8 mouse cellular contexts compared by ENCODE assay signal in genomic region chr3:96197129-96197749, GRCm38 (mm10). TPM values are rescaled to one million over a fixed set of nuclear protein-coding genes. Genes with fewer than 3 reads are reported as not detected.
A peak's percentile ranks its signal among the peaks of the same experiment; 100 is the strongest.
DNase-seq lines count a peak whose midpoint lies in the region; ATAC-seq and TF ChIP-seq lines count a peak whose summit lies in the region.

No protein-coding gene starts in this region.

- H3K36me3 ChIP-seq in forebrain, postnatal 0 days (ENCODE audit: insufficient read depth) = peaks cover 24% of the 10 kb centered on the region
- 0 out of 2 replicates have a peak, but pooled peaks cover 4% of the 10 kb centered on the region for H3K36me3 ChIP-seq in lung, embryonic 14.5 days (ENCODE audit: insufficient read depth)
- no peaks in the 10 kb centered on the region for H3K36me3 ChIP-seq in thymus, adult 2 months (ENCODE audit: control insufficient read depth, insufficient read depth, low read length)

- ATAC-seq in forebrain, postnatal 0 days = peak; percentile 95
- peak; percentile 80 to 86 for ATAC-seq in hematopoietic stem cell, adult 5-6 weeks (replicated peaks in 1 of 2; ENCODE audit: insufficient read depth in 1 of 2, low FRiP score in 2 of 2, low TSS enrichment in 1 of 2, low read depth in 1 of 2, poor library complexity in 2 of 2, severe bottlenecking in 2 of 2)
- ATAC-seq in lung, embryonic 14.5 days (ENCODE audit: insufficient read depth) = peak; percentile 94
- peak; percentile 79 for ATAC-seq in neutrophil, adult 5-6 weeks (ENCODE audit: extremely low read depth, insufficient number of reproducible peaks, low FRiP score, poor library complexity, severe bottlenecking)

- H3K27me3 ChIP-seq in forebrain, postnatal 0 days (ENCODE audit: insufficient read depth, low read length) = no peaks in the 10 kb centered on the region
- no peaks in the 10 kb centered on the region for H3K27me3 ChIP-seq in lung, embryonic 14.5 days (ENCODE audit: insufficient read depth, low read length)
- no peaks in the 10 kb centered on the region for H3K27me3 ChIP-seq in thymus, adult 2 months (ENCODE audit: control insufficient read depth, insufficient read depth, low read length)

- H3K4me3 ChIP-seq in forebrain, postnatal 0 days (ENCODE audit: low read depth, low read length) = peak overlapping the region; percentile 56
- H3K4me3 ChIP-seq in lung, embryonic 14.5 days (ENCODE audit: low read depth, low read length) = peak overlapping the region; percentile 67
- H3K4me3 ChIP-seq in thymus, adult 2 months (ENCODE audit: control insufficient read depth, insufficient read depth, low read length) = peak overlapping the region; percentile 89

- peak overlapping the region; percentile 91 for H3K4me2 ChIP-seq in forebrain, postnatal 0 days (ENCODE audit: low read depth)
- H3K4me2 ChIP-seq in lung, embryonic 14.5 days = peak overlapping the region; percentile 98

- peak overlapping the region; percentile 84 for H3K9ac ChIP-seq in forebrain, postnatal 0 days
- peak overlapping the region; percentile 89 for H3K9ac ChIP-seq in lung, embryonic 14.5 days

- under 1% methylated on average over 50 of the region's 50 CpGs for WGBS in forebrain, postnatal 0 days
- WGBS in lung, embryonic 14.5 days = under 1% methylated on average over 50 of the region's 50 CpGs
- under 1% methylated on average over 50 of the region's 50 CpGs for WGBS in thymus, adult 2 months

- H3K27ac ChIP-seq in forebrain, postnatal 0 days (ENCODE audit: low read depth, low read length) = peak overlapping the region; percentile 97
- H3K27ac ChIP-seq in lung, embryonic 14.5 days (ENCODE audit: low read depth) = peak overlapping the region; percentile 97
- peak overlapping the region; percentile 67; the same call in 1 of the 2 replicates for H3K27ac ChIP-seq in thymus, adult 2 months (ENCODE audit: control insufficient read depth, insufficient read depth, low read length)

- peaks cover 4% of the 10 kb centered on the region for H3K4me1 ChIP-seq in forebrain, postnatal 0 days (ENCODE audit: insufficient read depth)
- H3K4me1 ChIP-seq in lung, embryonic 14.5 days (ENCODE audit: insufficient read depth) = peaks cover 10% of the 10 kb centered on the region; the same call in 1 of the 2 replicates
- peaks cover 22% of the 10 kb centered on the region for H3K4me1 ChIP-seq in thymus, adult 2 months (replicated peaks; ENCODE audit: control insufficient read depth, insufficient read depth, low read length)

- peak; percentile 99 for DNase-seq in MEL-GATA-1-ER (ENCODE audit: extremely low read depth, low read depth)
- DNase-seq in cerebellum, adult 8-10 months = peak; percentile 88
- DNase-seq in forebrain, postnatal 0 days = peak; percentile 96
- DNase-seq in layer of hippocampus, adult 8-10 months (ENCODE audit: low spot score in 2 of 2) = peak; percentile 91 to 95
- peak; percentile 96 for DNase-seq in lung, embryonic 14.5 days
- peak; percentile 84 for DNase-seq in thymus, adult 2 months

- TF ChIP-seq CTCF in forebrain, postnatal 0 days (IDR thresholded peaks at IDR 0.05; ENCODE audit: low read depth) = peak; percentile 50; the same call in 1 of the 2 replicates
- peak; percentile 28 for TF ChIP-seq CTCF in lung, embryonic 14.5 days (IDR thresholded peaks at IDR 0.05; ENCODE audit: low read depth)
- no peak for TF ChIP-seq CTCF in thymus, adult 2 months (IDR thresholded peaks at IDR 0.05; ENCODE audit: borderline replicate concordance, control insufficient read depth, extremely low read depth, insufficient read depth, low read length, poor library complexity)

- peak; percentile 67 for TF ChIP-seq POLR2A in thymus, adult 2 months (IDR thresholded peaks at IDR 0.05; ENCODE audit: control insufficient read depth, extremely low read depth, insufficient read depth, low read length, poor library complexity)

- H3K9me3 ChIP-seq in forebrain, postnatal 0 days (ENCODE audit: low read length) = no peaks in the 10 kb centered on the region
- no peaks in the 10 kb centered on the region for H3K9me3 ChIP-seq in lung, embryonic 14.5 days (ENCODE audit: low read depth, low read length)

RNA-seq across cellular contexts. Expression of gene Sv2a, which starts 16.3 kb away (rescaled TPM):
- total RNA-seq in forebrain, postnatal 0 days (2014; rRNA removed) = 82.6 and 112 TPM in 2 replicates
- 106 and 124 TPM in 2 replicates for polyA plus RNA-seq in forebrain, postnatal 0 days (2015; fragmentation: Nextera tagmentation; extraction: Ambion mirVana)
- 1.2 and 3.3 TPM in 2 replicates for total RNA-seq in hematopoietic stem cell, adult 5-6 weeks (2017)
- 100 to 1,000 TPM; 365 to 380 (median 374) TPM for total RNA-seq in layer of hippocampus, adult 8-10 months (2022)
- polyA plus RNA-seq in lung, embryonic 14.5 days (2014; fragmentation: Nextera tagmentation; extraction: Ambion mirVana) = 3.6 and 5.8 TPM in 2 replicates
- 0.74 and 0.81 TPM in 2 replicates for total RNA-seq in neutrophil, adult 5-6 weeks (2017)
- 3.7 and 4.4 TPM in 2 replicates for polyA plus RNA-seq in thymus, adult 2 months (2012; rRNA removed)

RNA-seq across cellular contexts. Expression of gene Bola1, which starts 22.3 kb away (rescaled TPM):
- total RNA-seq in forebrain, postnatal 0 days (2014; rRNA removed) = 31.4 and 40.2 TPM in 2 replicates
- 67.7 and 75.8 TPM in 2 replicates for polyA plus RNA-seq in forebrain, postnatal 0 days (2015; fragmentation: Nextera tagmentation; extraction: Ambion mirVana)
- total RNA-seq in hematopoietic stem cell, adult 5-6 weeks (2017) = 34.6 and 41.7 TPM in 2 replicates
- total RNA-seq in layer of hippocampus, adult 8-10 months (2022) = 10 to 100 TPM; 13.1 to 20.2 (median 15.3) TPM
- 57.6 and 68.0 TPM in 2 replicates for polyA plus RNA-seq in lung, embryonic 14.5 days (2014; fragmentation: Nextera tagmentation; extraction: Ambion mirVana)
- 9.8 and 11.5 TPM in 2 replicates for total RNA-seq in neutrophil, adult 5-6 weeks (2017)
- 54.1 and 55.4 TPM in 2 replicates for polyA plus RNA-seq in thymus, adult 2 months (2012; rRNA removed)

RNA-seq across cellular contexts. Expression of gene Hist2h2ab, which starts 22.4 kb away (rescaled TPM):
- total RNA-seq in forebrain, postnatal 0 days (2014; rRNA removed) = 166 and 395 TPM in 2 replicates
- polyA plus RNA-seq in forebrain, postnatal 0 days (2015; fragmentation: Nextera tagmentation; extraction: Ambion mirVana) = 1.2 TPM in 1 of 2 replicates, not detected in the other
- total RNA-seq in hematopoietic stem cell, adult 5-6 weeks (2017) = 114 and 199 TPM in 2 replicates
- total RNA-seq in layer of hippocampus, adult 8-10 months (2022) = 10 to 100 TPM in 1 of 4 experiments, 1 to 10 TPM in 3; 7.7 to 10.8 (median 8.0) TPM
- not detected in 2 replicates for polyA plus RNA-seq in lung, embryonic 14.5 days (2014; fragmentation: Nextera tagmentation; extraction: Ambion mirVana)
- 10.6 and 11.1 TPM in 2 replicates for total RNA-seq in neutrophil, adult 5-6 weeks (2017)
- polyA plus RNA-seq in thymus, adult 2 months (2012; rRNA removed) = 6.1 and 15.8 TPM in 2 replicates

RNA-seq across cellular contexts. Expression of gene Hist2h2ac, which starts 23.4 kb away (rescaled TPM):
- total RNA-seq in forebrain, postnatal 0 days (2014; rRNA removed) = 471 and 484 TPM in 2 replicates
- polyA plus RNA-seq in forebrain, postnatal 0 days (2015; fragmentation: Nextera tagmentation; extraction: Ambion mirVana) = 1.9 and 2.2 TPM in 2 replicates
- total RNA-seq in hematopoietic stem cell, adult 5-6 weeks (2017) = 1,288 and 1,422 TPM in 2 replicates
- 10 to 100 TPM; 18.7 to 30.3 (median 29.3) TPM for total RNA-seq in layer of hippocampus, adult 8-10 months (2022)
- 10.8 and 11.9 TPM in 2 replicates for polyA plus RNA-seq in lung, embryonic 14.5 days (2014; fragmentation: Nextera tagmentation; extraction: Ambion mirVana)
- total RNA-seq in neutrophil, adult 5-6 weeks (2017) = 316 and 362 TPM in 2 replicates
- 149 and 173 TPM in 2 replicates for polyA plus RNA-seq in thymus, adult 2 months (2012; rRNA removed)

RNA-seq across cellular contexts. Expression of gene Hist2h2be, which starts 23.7 kb away (rescaled TPM):
- 9.0 and 12.2 TPM in 2 replicates for total RNA-seq in forebrain, postnatal 0 days (2014; rRNA removed)
- 3.6 and 3.9 TPM in 2 replicates for polyA plus RNA-seq in forebrain, postnatal 0 days (2015; fragmentation: Nextera tagmentation; extraction: Ambion mirVana)
- total RNA-seq in hematopoietic stem cell, adult 5-6 weeks (2017) = 11.9 and 14.6 TPM in 2 replicates
- total RNA-seq in layer of hippocampus, adult 8-10 months (2022) = 1 to 10 TPM; 6.3 to 8.1 (median 7.5) TPM
- 5.9 and 6.4 TPM in 2 replicates for polyA plus RNA-seq in lung, embryonic 14.5 days (2014; fragmentation: Nextera tagmentation; extraction: Ambion mirVana)
- total RNA-seq in neutrophil, adult 5-6 weeks (2017) = 18.0 and 21.3 TPM in 2 replicates
- 14.7 and 16.7 TPM in 2 replicates for polyA plus RNA-seq in thymus, adult 2 months (2012; rRNA removed)

Comparison
In these comparisons a context has a peak if more than half of its experiments do, and no peak if none do; other contexts are left out.
1. Peak in every context shown above with its lines: DNase-seq, ATAC-seq, H3K4me3 ChIP-seq and H3K27ac ChIP-seq.
2. RNA of gene Sv2a, which starts 16.3 kb away (total RNA-seq): 365 to 380 TPM in layer of hippocampus, adult 8-10 months and 82.6 to 112 TPM in forebrain, postnatal 0 days; 1.2 to 3.3 TPM in hematopoietic stem cell, adult 5-6 weeks and 0.74 to 0.81 TPM in neutrophil, adult 5-6 weeks; every median in the first group is over 10 times any median in the second.